Mouse (Mus musculus) hindbrain, embryonic 15.5 days (tissue): ENCODE measurements at regions not wholly inside any gene's neighbourhood (a gene's known extent, or its start where the extent isn't known, plus 50 kb on each side); places are given as distances from the start of the nearest gene placed in this dataset.

Source experiments
- ATAC-seq: fragments of 200-750 bp; cut with Nextera tagmentation; 2 replicates; pipeline ENCODE4 v1.8.0; 2017; ENCODE audit warnings: low read depth, moderate number of reproducible peaks, moderate TSS enrichment; ENCODE audit not compliant: low FRiP score
- H3K27ac ChIP-seq: fragments of 300-500 bp; sonication (generic); replicated peaks from 2 replicates; pipeline ENCODE4 v1.5.1; 2015; ENCODE audit warnings: mild to moderate bottlenecking, inconsistent platforms
- H3K27me3 ChIP-seq: fragments of 300-500 bp; sonication (generic); 2 replicates; pipeline ENCODE4 v1.6.1; 2015; ENCODE audit warnings: control low read depth, inconsistent platforms
- H3K36me3 ChIP-seq: fragments of 300-500 bp; sonication (generic); 2 replicates; pipeline ENCODE4 v1.6.1; 2015; ENCODE audit warnings: control low read depth, inconsistent platforms
- H3K4me1 ChIP-seq: fragments of 300-500 bp; sonication (generic); replicated peaks from 2 replicates; pipeline ENCODE4 v1.6.1; 2015; ENCODE audit warnings: control low read depth, inconsistent platforms
- H3K4me2 ChIP-seq: fragments of 300-500 bp; sonication (generic); 2 replicates; pipeline ENCODE4 v1.6.1; 2015; ENCODE audit warnings: moderate library complexity, mild to moderate bottlenecking, inconsistent platforms
- H3K4me3 ChIP-seq: fragments of 300-500 bp; sonication (generic); 2 replicates; pipeline ENCODE4 v1.5.1; 2015; ENCODE audit warnings: mild to moderate bottlenecking, inconsistent platforms
- H3K9ac ChIP-seq: fragments of 300-500 bp; sonication (generic); 2 replicates; pipeline ENCODE4 v1.6.1; 2015; ENCODE audit warnings: inconsistent platforms
- H3K9me3 ChIP-seq: fragments of 300-500 bp; sonication (generic); 2 replicates; pipeline ENCODE4 v1.6.1; 2016; ENCODE audit warnings: control low read depth, inconsistent platforms
- WGBS: fragments of 180-500 bp; shearing (Covaris S2); methylation state at CpG from one replicate; pipeline ENCODE4 v1.1.7; 2015; 5-methylcytosine and 5-hydroxymethylcytosine counted together

- H3K4me2 ChIP-seq = no peak overlapping the region
- no peak overlapping the region for H3K27ac ChIP-seq
- no peaks in the 10 kb centered on the region for H3K4me1 ChIP-seq
- H3K9me3 ChIP-seq = no peaks in the 10 kb centered on the region
- H3K9ac ChIP-seq = no peak overlapping the region
- H3K4me3 ChIP-seq = no peak overlapping the region
- 81% methylated on average over 9 of the region's 9 CpGs for WGBS
- H3K36me3 ChIP-seq = no peaks in the 10 kb centered on the region
- no peaks in the 10 kb centered on the region for H3K27me3 ChIP-seq
- no peak for ATAC-seq
Observed at GRCm38 (mm10) chr8:44704595-44705265, 230.5 kb upstream of the Fat1 start.

- Histone ChIP-seq H3K4me3 (no peak overlapping the region), H3K27me3 (no peaks in the 10 kb centered on the region), H3K27ac (no peak overlapping the region), H3K4me1 (no peaks in the 10 kb centered on the region), H3K9me3 (no peaks in the 10 kb centered on the region), H3K9ac (no peak overlapping the region), H3K36me3 (no peaks in the 10 kb centered on the region), H3K4me2 (no peak overlapping the region)
- no peak for ATAC-seq
- WGBS = 69% methylated on average over 7 of the region's 7 CpGs
Observed at GRCm38 (mm10) chr8:44708659-44709170, 226.5 kb upstream of the Fat1 start.

GRCm38 (mm10) chr8:44709171-44709940 lies 225.9 kb upstream of the Fat1 start:
- H3K27me3 ChIP-seq = no peaks in the 10 kb centered on the region
- H3K4me2 ChIP-seq = no peak overlapping the region
- no peak overlapping the region for H3K27ac ChIP-seq
- ATAC-seq = no peak
- no peak overlapping the region for H3K9ac ChIP-seq
- H3K36me3 ChIP-seq = no peaks in the 10 kb centered on the region
- no peaks in the 10 kb centered on the region for H3K9me3 ChIP-seq
- H3K4me3 ChIP-seq = no peak overlapping the region
- WGBS = 78% methylated on average over 6 of the region's 6 CpGs
- no peaks in the 10 kb centered on the region for H3K4me1 ChIP-seq

- Histone ChIP-seq H3K4me1 (no peaks in the 10 kb centered on the region), H3K27me3 (no peaks in the 10 kb centered on the region), H3K9me3 (no peaks in the 10 kb centered on the region), H3K4me3 (no peak overlapping the region), H3K27ac (no peak overlapping the region), H3K36me3 (no peaks in the 10 kb centered on the region), H3K4me2 (no peak overlapping the region), H3K9ac (no peak overlapping the region)
- ATAC-seq = no peak
- WGBS = 76% methylated on average over 10 of the region's 10 CpGs
Observed at GRCm38 (mm10) chr8:44734577-44734976, 200.7 kb upstream of the Fat1 start.

GRCm38 (mm10) chr8:44735801-44736200 lies 199.4 kb upstream of the Fat1 start:
- Histone ChIP-seq H3K36me3 (no peaks in the 10 kb centered on the region), H3K9ac (no peak overlapping the region), H3K27ac (no peak overlapping the region), H3K4me1 (no peaks in the 10 kb centered on the region), H3K9me3 (no peaks in the 10 kb centered on the region), H3K27me3 (no peaks in the 10 kb centered on the region), H3K4me3 (no peak overlapping the region), H3K4me2 (no peak overlapping the region)
- 80% methylated on average over 5 of the region's 5 CpGs for WGBS
- ATAC-seq = no peak

- Histone ChIP-seq H3K27me3 (no peaks in the 10 kb centered on the region), H3K36me3 (no peaks in the 10 kb centered on the region), H3K4me1 (no peaks in the 10 kb centered on the region), H3K27ac (no peak overlapping the region), H3K4me2 (no peak overlapping the region), H3K9me3 (no peaks in the 10 kb centered on the region), H3K9ac (no peak overlapping the region), H3K4me3 (no peak overlapping the region)
- no peak for ATAC-seq
- WGBS = 91% methylated on average over 2 of the region's 2 CpGs
Observed at GRCm38 (mm10) chr8:44743353-44743752, 191.9 kb upstream of the Fat1 start.

GRCm38 (mm10) chr8:44744991-44745658 lies 190.1 kb upstream of the Fat1 start:
- no peaks in the 10 kb centered on the region for H3K36me3 ChIP-seq
- WGBS = 56% methylated on average over 12 of the region's 12 CpGs
- no peaks in the 10 kb centered on the region for H3K9me3 ChIP-seq
- no peaks in the 10 kb centered on the region for H3K27me3 ChIP-seq
- H3K9ac ChIP-seq = no peak overlapping the region
- no peaks in the 10 kb centered on the region for H3K4me1 ChIP-seq
- H3K4me3 ChIP-seq = no peak overlapping the region
- no peak overlapping the region for H3K27ac ChIP-seq
- no peak overlapping the region for H3K4me2 ChIP-seq
- no peak for ATAC-seq

GRCm38 (mm10) chr8:44758727-44759126 lies 176.5 kb upstream of the Fat1 start:
- H3K4me2 ChIP-seq = no peak overlapping the region
- H3K27ac ChIP-seq = no peak overlapping the region
- no peak overlapping the region for H3K4me3 ChIP-seq
- no peaks in the 10 kb centered on the region for H3K4me1 ChIP-seq
- ATAC-seq = no peak
- no peaks in the 10 kb centered on the region for H3K36me3 ChIP-seq
- H3K27me3 ChIP-seq = no peaks in the 10 kb centered on the region
- 53% methylated on average over 6 of the region's 6 CpGs for WGBS
- no peaks in the 10 kb centered on the region for H3K9me3 ChIP-seq
- H3K9ac ChIP-seq = no peak overlapping the region

- Histone ChIP-seq H3K4me2 (no peak overlapping the region), H3K27ac (no peak overlapping the region), H3K36me3 (no peaks in the 10 kb centered on the region), H3K4me3 (no peak overlapping the region), H3K9me3 (no peaks in the 10 kb centered on the region), H3K9ac (no peak overlapping the region), H3K27me3 (no peaks in the 10 kb centered on the region), H3K4me1 (no peaks in the 10 kb centered on the region)
- 93% methylated on average over 10 of the region's 10 CpGs for WGBS
- ATAC-seq = no peak
Observed at GRCm38 (mm10) chr8:44762731-44763130, 172.5 kb upstream of the Fat1 start.

- no peak for ATAC-seq
- no peaks in the 10 kb centered on the region for H3K4me1 ChIP-seq
- WGBS = 86% methylated on average over 4 of the region's 4 CpGs
- no peak overlapping the region for H3K4me2 ChIP-seq
- H3K9me3 ChIP-seq = no peaks in the 10 kb centered on the region
- H3K4me3 ChIP-seq = no peak overlapping the region
- no peak overlapping the region for H3K9ac ChIP-seq
- H3K27ac ChIP-seq = no peak overlapping the region
- no peaks in the 10 kb centered on the region for H3K36me3 ChIP-seq
- H3K27me3 ChIP-seq = no peaks in the 10 kb centered on the region
Observed at GRCm38 (mm10) chr8:44765194-44765593, 170.1 kb upstream of the Fat1 start.

GRCm38 (mm10) chr8:44765677-44766076 lies 169.6 kb upstream of the Fat1 start:
- H3K9ac ChIP-seq = no peak overlapping the region
- H3K4me2 ChIP-seq = no peak overlapping the region

More at GRCm38 (mm10) chr8:44765677-44766076, 169.6 kb upstream of the Fat1 start:
- Histone ChIP-seq H3K27me3 (no peaks in the 10 kb centered on the region), H3K36me3 (no peaks in the 10 kb centered on the region), H3K4me1 (no peaks in the 10 kb centered on the region), H3K4me3 (no peak overlapping the region), H3K9me3 (no peaks in the 10 kb centered on the region), H3K27ac (no peak overlapping the region)
- WGBS = 74% methylated on average over 5 of the region's 5 CpGs
- no peak for ATAC-seq
